Comparison of ENCODE assay signal across 8 mouse cellular contexts in the genomic region with DNA sequence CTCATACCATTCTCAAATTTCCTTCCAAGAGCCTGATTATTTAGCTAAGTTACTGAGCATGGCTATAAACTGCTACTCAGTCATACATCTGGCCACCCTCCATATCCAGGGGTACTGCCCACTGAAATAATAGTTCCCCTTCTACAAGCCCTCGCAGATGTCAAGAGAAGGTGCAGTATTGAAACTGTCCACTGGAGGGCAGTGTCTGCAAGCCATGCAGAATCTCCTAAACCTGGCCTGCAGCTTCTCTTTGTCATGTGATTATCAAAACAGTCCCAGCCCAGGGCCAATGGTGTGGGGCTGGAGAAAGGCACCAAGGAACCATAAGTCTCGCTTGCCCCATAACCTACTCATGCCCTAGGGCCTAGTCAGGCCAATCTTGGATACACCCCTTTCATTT.
DNase-seq lines count a peak whose midpoint lies in the region; ATAC-seq and TF ChIP-seq lines count a peak whose summit lies in the region.
"Had no signal": no experiment of that assay in that cellular context is flagged by ENCODE, and none has a peak within 500 bp of the region (broad histone marks: within the 10 kb centered on the region; RNA-seq: fewer than 3 reads in every experiment).

No protein-coding gene starts in this region.

- intact Hi-C loops in heart, postnatal 36 days (cut with DNase I), result loop anchor here (1.0 to 5.0 kb wide), 2 partner anchors 41 to 248 kb away; no protein-coding TSS in a partner anchor

- no peaks in the 10 kb centered on the region for H3K4me1 ChIP-seq in MEL (ENCODE audit: control insufficient read depth in 1 of 2, insufficient read depth in 2 of 2, low read length in 2 of 2)
- peaks cover 1% of the 10 kb centered on the region; the same call in 1 of the 2 replicates for H3K4me1 ChIP-seq in embryonic fibroblast, embryonic 13.5 days (ENCODE audit: control insufficient read depth, insufficient read depth, low read length)

- peak; percentile 80 for TF ChIP-seq RAD21 in MEL (IDR thresholded peaks at IDR 0.05; ENCODE audit: low read depth, low read length)

- no peak overlapping the region for H3K9ac ChIP-seq in MEL (ENCODE audit: control insufficient read depth, low read depth, low read length, poor library complexity, severe bottlenecking)

- TF ChIP-seq CTCF in MEL (IDR thresholded peaks at IDR 0.05 in 2 of 3, conservative IDR thresholded peaks at IDR 0.05 in 1 of 3; ENCODE audit: control insufficient read depth in 1 of 3, insufficient read depth in 1 of 3, low read depth in 2 of 3, low read length in 3 of 3, poor library complexity in 1 of 3, severe bottlenecking in 1 of 3), result peak; percentile 80 to 87 (median 87)
- peak; percentile 67 for TF ChIP-seq CTCF in embryonic fibroblast, embryonic 13.5 days (IDR thresholded peaks at IDR 0.05; ENCODE audit: borderline replicate concordance, insufficient read depth, low read length)

- no peaks in the 10 kb centered on the region for H3K79me2 ChIP-seq in MEL (ENCODE audit: control insufficient read depth, insufficient read depth, low read length, poor library complexity)

- peak; percentile 77 for ATAC-seq in megakaryocyte-erythroid progenitor cell, adult 5-6 weeks (replicated peaks; ENCODE audit: low FRiP score, low TSS enrichment, poor library complexity, severe bottlenecking)

- no peak overlapping the region for H3K4me3 ChIP-seq in MEL (ENCODE audit: control insufficient read depth in 1 of 2, insufficient read depth in 1 of 2, low read depth in 2 of 2, low read length in 2 of 2)
- H3K4me3 ChIP-seq in embryonic fibroblast, embryonic 13.5 days (ENCODE audit: insufficient read depth, low read length), result no peak overlapping the region
- H3K4me3 ChIP-seq: megakaryocyte, embryonic 14.5 days had no signal

- no peaks in the 10 kb centered on the region for H3K9me3 ChIP-seq in MEL (replicated peaks; ENCODE audit: insufficient read depth, low read length)

- no peak for TF ChIP-seq POLR2A in MEL (IDR thresholded peaks at IDR 0.05; ENCODE audit: control insufficient read depth in 1 of 2, insufficient read depth in 1 of 2, low read depth in 1 of 2, low read length in 2 of 2, poor library complexity in 1 of 2)
- TF ChIP-seq POLR2A in embryonic fibroblast, embryonic 13.5 days (IDR thresholded peaks at IDR 0.05; ENCODE audit: low read depth, low read length), result no peak

- no peak for TF ChIP-seq EP300 in MEL (IDR thresholded peaks at IDR 0.05; ENCODE audit: low read depth in 1 of 2, low read length in 2 of 2)

- no peaks in the 10 kb centered on the region for H3K36me3 ChIP-seq in MEL (ENCODE audit: control insufficient read depth in 1 of 2, insufficient read depth in 2 of 2, low read length in 2 of 2)

- H3K27me3 ChIP-seq in MEL (ENCODE audit: control insufficient read depth in 1 of 2, insufficient read depth in 2 of 2, low read length in 2 of 2), result no peaks in the 10 kb centered on the region

- DNase-seq in MEL (ENCODE audit: low read depth, low spot score), result peak; percentile 64
- DNase-seq in adrenal gland, postnatal 14 days, result peak; percentile 81
- DNase-seq in heart, postnatal 36 days, result peak; percentile 75 to 80
- peak; percentile 69 to 93 for DNase-seq in layer of hippocampus, postnatal 25 days (ENCODE audit: extremely low spot score in 1 of 2, low spot score in 1 of 2)
- DNase-seq in right cerebral cortex, postnatal 4 days, result peak; percentile 84

- H3K27ac ChIP-seq in MEL (ENCODE audit: control insufficient read depth, low read depth, low read length), result no peak overlapping the region
- H3K27ac ChIP-seq in embryonic fibroblast, embryonic 13.5 days (ENCODE audit: insufficient read depth, low read length), result no peak overlapping the region

TF ChIP-seq in MEL, 35 proteins besides CTCF, POLR2A, EP300 and RAD21:
- TF ChIP-seq MAFK (IDR thresholded peaks at IDR 0.05; ENCODE audit: borderline replicate concordance, low read depth, low read length) (no peak), ZMIZ1 (IDR thresholded peaks at IDR 0.05; ENCODE audit: low read depth, low read length) (no peak), MAX (IDR thresholded peaks at IDR 0.05; ENCODE audit: low read length) (no peak), NRF1 (IDR thresholded peaks at IDR 0.05; ENCODE audit: insufficient read depth, low read depth, low read length, poor library complexity, severe bottlenecking) (no peak), JUND (IDR thresholded peaks at IDR 0.05; ENCODE audit: low read depth, low read length) (no peak), HCFC1 (IDR thresholded peaks at IDR 0.05; ENCODE audit: low read depth, low read length) (no peak), ZC3H11A (IDR thresholded peaks at IDR 0.05; ENCODE audit: low read depth, low read length) (peak; percentile 54), TCF12 (IDR thresholded peaks at IDR 0.05; ENCODE audit: low read depth, low read length) (no peak), TBP (IDR thresholded peaks at IDR 0.05; ENCODE audit: low read depth, low read length) (no peak), POLR2AphosphoS5 (IDR thresholded peaks at IDR 0.05; ENCODE audit: borderline replicate concordance, low read depth, low read length) (no peak), UBTF (IDR thresholded peaks at IDR 0.05; ENCODE audit: borderline replicate concordance, insufficient read depth, low read depth, low read length) (no peak), USF1 (IDR thresholded peaks at IDR 0.05; ENCODE audit: low read depth, low read length) (peak; percentile 72), SMC3 (IDR thresholded peaks at IDR 0.05; ENCODE audit: low read depth, low read length) (peak; percentile 73), E2F4 (IDR thresholded peaks at IDR 0.05; ENCODE audit: borderline replicate concordance, low read depth, low read length) (no peak)
TF ChIP-seq in MEL: peak in this region for 3.
